Mouse (Mus musculus) kidney, embryonic 14.5 days (tissue): Measurements from ENCODE around the gene Vwf. TPM values are rescaled to one million over a fixed set of nuclear protein-coding genes. Genes with fewer than 3 reads are reported as not detected.

Experiments
- ATAC-seq: fragments of 200-750 bp; cut with Nextera tagmentation; 2 replicates; pipeline ENCODE4 v1.8.0; 2017; ENCODE audit warnings: moderate number of reproducible peaks, mild to moderate bottlenecking, moderate TSS enrichment, moderate library complexity; ENCODE audit not compliant: low FRiP score, low TSS enrichment
- H3K27ac ChIP-seq: fragments of 300-500 bp; sonication (generic); 2 replicates; pipeline ENCODE4 v1.5.1; 2014; ENCODE audit warnings: low read depth, mild to moderate bottlenecking, low read length, moderate library complexity, mixed read lengths
- H3K27me3 ChIP-seq: fragments of 300-500 bp; sonication (generic); 2 replicates; pipeline ENCODE4 v1.6.1; 2014; ENCODE audit warnings: mild to moderate bottlenecking, low read length; ENCODE audit not compliant: control insufficient read depth, insufficient read depth
- H3K36me3 ChIP-seq: fragments of 300-500 bp; sonication (generic); 2 replicates; pipeline ENCODE4 v1.6.1; 2014; ENCODE audit warnings: low read length, mixed read lengths; ENCODE audit not compliant: control insufficient read depth, insufficient read depth
- H3K4me1 ChIP-seq: fragments of 300-500 bp; sonication (generic); 2 replicates; pipeline ENCODE4 v1.6.1; 2014; ENCODE audit warnings: low read length, mixed read lengths; ENCODE audit not compliant: control insufficient read depth, insufficient read depth
- H3K4me2 ChIP-seq: fragments of 300-500 bp; sonication (generic); replicated peaks from 2 replicates; pipeline ENCODE4 v1.6.1; 2014; ENCODE audit warnings: low read depth, mild to moderate bottlenecking, low read length
- H3K4me3 ChIP-seq: fragments of 300-500 bp; sonication (generic); 2 replicates; pipeline ENCODE4 v1.5.1; 2014; ENCODE audit warnings: mild to moderate bottlenecking, low read length
- H3K9ac ChIP-seq: fragments of 300-500 bp; sonication (generic); 2 replicates; pipeline ENCODE4 v1.6.1; 2014; ENCODE audit warnings: low read depth, mild to moderate bottlenecking, low read length, moderate library complexity
- H3K9me3 ChIP-seq: fragments of 300-500 bp; sonication (generic); 2 replicates; pipeline ENCODE4 v1.6.1; 2016; ENCODE audit warnings: low read length; ENCODE audit not compliant: control insufficient read depth
- WGBS: fragments of 180-500 bp; shearing (Covaris S2); extraction: QIAGEN DNeasy Blood & Tissue Kit; methylation state at CpG from one replicate; pipeline ENCODE4 v1.1.7; 2014; 5-methylcytosine and 5-hydroxymethylcytosine counted together
- polyA plus RNA-seq: library from polyadenylated mRNA; unstranded; fragments of >200 nt; fragmentation: Nextera tagmentation; extraction: Ambion mirVana; gene quantifications from 2 replicates; pipeline ENCODE4 v1.2.1, GENCODE M21; 2014

The Vwf gene
- polyA plus RNA-seq, 1 experiment from 2014 or later: 5.2 TPM

DNA sequence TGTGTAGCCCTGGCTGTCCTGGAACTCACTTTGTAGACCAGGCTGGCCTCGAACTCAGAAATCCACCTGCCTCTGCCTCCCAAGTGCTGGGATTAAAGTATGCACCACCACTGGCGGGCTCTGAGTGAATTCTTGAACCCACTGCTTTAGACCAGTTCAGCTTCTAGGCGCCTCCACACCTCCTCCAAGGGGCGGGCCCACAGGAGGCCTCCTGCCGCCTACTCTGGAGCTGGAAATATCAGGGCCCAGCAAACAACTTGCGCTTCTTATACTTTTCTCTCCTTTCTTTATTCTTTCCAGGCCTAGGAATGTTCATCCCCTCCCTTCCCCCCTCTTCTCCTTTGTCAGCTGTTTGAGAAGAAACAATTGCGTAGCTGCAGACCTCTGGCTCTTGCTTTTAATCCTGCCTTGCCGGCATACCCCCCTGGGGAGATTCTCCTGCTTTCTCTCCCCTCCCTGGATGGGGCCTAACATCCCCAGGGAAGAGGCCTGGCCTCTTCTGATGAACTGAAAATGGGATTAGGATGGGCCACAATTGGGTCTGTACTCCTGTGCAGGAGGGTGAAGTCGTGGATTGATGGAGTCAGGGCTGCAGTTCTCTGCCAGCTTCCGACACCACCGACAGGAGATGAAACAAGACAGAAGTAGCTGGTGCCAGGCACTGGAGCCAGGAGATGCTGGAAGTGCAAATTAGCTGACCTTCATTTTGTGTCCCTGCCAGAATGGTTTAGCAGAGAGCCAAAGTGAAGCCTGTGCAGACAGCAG lies 31.5 kb downstream of the Vwf start:
- no peak overlapping the region for H3K27ac ChIP-seq

DNA sequence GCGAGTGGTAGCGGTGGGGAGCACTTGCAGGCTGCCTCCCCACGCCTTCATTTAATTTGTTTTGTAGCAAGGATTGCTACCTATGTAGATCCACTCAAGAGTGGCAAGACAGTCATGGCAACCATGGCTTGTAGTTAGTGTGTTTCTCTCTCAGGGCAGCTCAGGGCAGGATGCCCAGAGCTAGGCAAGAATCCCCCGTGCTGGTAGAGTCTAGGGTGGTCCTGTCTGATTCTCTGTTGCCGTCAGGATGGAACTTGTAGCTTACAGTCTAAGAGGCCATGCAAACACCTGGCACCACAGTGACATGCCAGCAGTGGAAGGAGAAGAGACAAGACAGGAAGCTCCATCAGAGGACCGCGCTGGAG lies 32.1 kb downstream of the Vwf start:
- no peaks in the 10 kb centered on the region for H3K36me3 ChIP-seq
- H3K4me1 ChIP-seq: peaks cover 3% of the 10 kb centered on the region
- no peak overlapping the region for H3K4me3 ChIP-seq
- H3K27ac ChIP-seq: no peak overlapping the region
- H3K4me2 ChIP-seq: no peak overlapping the region
- WGBS: 86% methylated on average over 7 of the region's 7 CpGs
- H3K27me3 ChIP-seq: no peaks in the 10 kb centered on the region
- H3K9me3 ChIP-seq: no peaks in the 10 kb centered on the region
- ATAC-seq: no peak
- H3K9ac ChIP-seq: no peak overlapping the region

More for the DNA sequence above, 31.5 kb downstream of the Vwf start:
- H3K27me3 ChIP-seq: no peaks in the 10 kb centered on the region
- no peak overlapping the region for H3K4me2 ChIP-seq
- ATAC-seq: no peak
- peaks cover 5% of the 10 kb centered on the region for H3K4me1 ChIP-seq
- H3K9me3 ChIP-seq: no peaks in the 10 kb centered on the region
- H3K9ac ChIP-seq: no peak overlapping the region
- H3K36me3 ChIP-seq: no peaks in the 10 kb centered on the region
- H3K4me3 ChIP-seq: no peak overlapping the region
- WGBS: 67% methylated on average over 11 of the region's 11 CpGs

GRCm38 (mm10) chr6:125579864-125580263 lies 33.3 kb downstream of the Vwf start:
- H3K36me3 ChIP-seq: no peaks in the 10 kb centered on the region
- H3K4me1 ChIP-seq: no peaks in the 10 kb centered on the region
- H3K9ac ChIP-seq: no peak overlapping the region
- no peaks in the 10 kb centered on the region for H3K9me3 ChIP-seq
- no peak overlapping the region for H3K4me3 ChIP-seq
- no peak for ATAC-seq
- H3K27ac ChIP-seq: no peak overlapping the region
- no peaks in the 10 kb centered on the region for H3K27me3 ChIP-seq
- 86% methylated on average over 2 of the region's 2 CpGs for WGBS
- H3K4me2 ChIP-seq: no peak overlapping the region

- ATAC-seq: no peak
- peaks cover 7% of the 10 kb centered on the region for H3K4me1 ChIP-seq
- 78% methylated on average over 6 of the region's 6 CpGs for WGBS
- H3K4me3 ChIP-seq: no peak overlapping the region
- H3K27me3 ChIP-seq: no peaks in the 10 kb centered on the region
- no peak overlapping the region for H3K27ac ChIP-seq
- no peaks in the 10 kb centered on the region for H3K9me3 ChIP-seq
- H3K4me2 ChIP-seq: no peak overlapping the region
- H3K9ac ChIP-seq: no peak overlapping the region
- H3K36me3 ChIP-seq: no peaks in the 10 kb centered on the region
These were observed 37.1 kb downstream of the Vwf start for GRCm38 (mm10) chr6:125583666-125584065.

GRCm38 (mm10) chr6:125584266-125584665 lies 37.7 kb downstream of the Vwf start:
- Histone ChIP-seq H3K27me3 (no peaks in the 10 kb centered on the region), H3K9me3 (no peaks in the 10 kb centered on the region)
- WGBS: 96% methylated on average over 15 of the region's 15 CpGs

GRCm38 (mm10) chr6:125585579-125585978 lies 39.0 kb downstream of the Vwf start:
- Histone ChIP-seq H3K27me3 (no peaks in the 10 kb centered on the region), H3K4me2 (no peak overlapping the region), H3K27ac (peak overlapping the region; percentile 37; the same call in 1 of the 2 replicates), H3K4me1 (peaks cover 7% of the 10 kb centered on the region), H3K9ac (no peak overlapping the region), H3K36me3 (no peaks in the 10 kb centered on the region), H3K4me3 (no peak overlapping the region), H3K9me3 (no peaks in the 10 kb centered on the region)
- WGBS: 38% methylated on average over 3 of the region's 3 CpGs
- no peak for ATAC-seq

More at GRCm38 (mm10) chr6:125584266-125584665, 37.7 kb downstream of the Vwf start:
- no peak for ATAC-seq
- Histone ChIP-seq H3K36me3 (no peaks in the 10 kb centered on the region), H3K4me2 (no peak overlapping the region), H3K4me1 (peaks cover 7% of the 10 kb centered on the region), H3K4me3 (no peak overlapping the region), H3K27ac (no peak overlapping the region), H3K9ac (no peak overlapping the region)

- H3K27me3 ChIP-seq: no peaks in the 10 kb centered on the region
- no peak overlapping the region for H3K4me2 ChIP-seq
- no peak overlapping the region for H3K9ac ChIP-seq
- WGBS: 72% methylated on average over 4 of the region's 4 CpGs
- H3K9me3 ChIP-seq: no peaks in the 10 kb centered on the region
- no peak overlapping the region for H3K4me3 ChIP-seq
- H3K36me3 ChIP-seq: no peaks in the 10 kb centered on the region
- ATAC-seq: no peak; the same call in 1 of the 2 replicates
- peaks cover 7% of the 10 kb centered on the region for H3K4me1 ChIP-seq
- 0 out of 2 replicates have a peak overlapping the region, but pooled peaks have one; percentile 37 for H3K27ac ChIP-seq
These were observed 39.5 kb downstream of the Vwf start for GRCm38 (mm10) chr6:125586042-125586566.

DNA sequence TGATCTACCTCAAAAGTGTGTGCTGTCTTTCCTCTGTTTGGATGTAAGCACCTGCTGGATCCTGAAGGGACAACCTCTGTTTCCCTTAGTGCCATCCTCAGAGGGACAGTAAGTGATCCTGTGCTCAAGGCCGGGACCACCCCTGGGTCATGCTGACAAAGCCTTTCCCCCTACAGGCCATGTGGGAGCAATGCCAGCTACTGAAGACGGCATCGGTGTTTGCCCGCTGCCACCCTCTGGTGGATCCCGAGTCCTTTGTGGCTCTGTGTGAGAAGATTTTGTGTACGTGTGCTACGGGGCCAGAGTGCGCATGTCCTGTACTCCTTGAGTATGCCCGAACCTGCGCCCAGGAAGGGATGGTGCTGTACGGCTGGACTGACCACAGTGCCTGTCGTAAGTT lies 41.7 kb downstream of the Vwf start:
- WGBS: 90% methylated on average over 12 of the region's 12 CpGs
- H3K27ac ChIP-seq: no peak overlapping the region
- H3K9me3 ChIP-seq: no peaks in the 10 kb centered on the region
- H3K9ac ChIP-seq: no peak overlapping the region
- H3K4me2 ChIP-seq: no peak overlapping the region
- ATAC-seq: no peak
- no peak overlapping the region for H3K4me3 ChIP-seq
- H3K27me3 ChIP-seq: no peaks in the 10 kb centered on the region
- no peaks in the 10 kb centered on the region for H3K36me3 ChIP-seq
- H3K4me1 ChIP-seq: peaks cover 12% of the 10 kb centered on the region

- no peak for ATAC-seq
- Histone ChIP-seq H3K27ac (no peak overlapping the region), H3K9me3 (no peaks in the 10 kb centered on the region), H3K27me3 (no peaks in the 10 kb centered on the region), H3K4me2 (no peak overlapping the region), H3K9ac (no peak overlapping the region), H3K36me3 (no peaks in the 10 kb centered on the region), H3K4me1 (peaks cover 12% of the 10 kb centered on the region), H3K4me3 (no peak overlapping the region)
- WGBS: 68% methylated on average over 8 of the region's 8 CpGs
These were observed 42.5 kb downstream of the Vwf start for GRCm38 (mm10) chr6:125589075-125589474.
